Mouse (Mus musculus) granulocyte monocyte progenitor cell, adult 5-6 weeks (primary cell): ENCODE measurements at regions not wholly inside any gene's neighbourhood (a gene's known extent, or its start where the extent isn't known, plus 50 kb on each side); places are given as distances from the start of the nearest gene placed in this dataset.
A peak's percentile ranks its signal among the peaks of the same experiment; 100 is the strongest.

Experiments used
- ATAC-seq: replicated peaks from 2 replicates; pipeline ENCODE4 v1.8.0; 2016; ENCODE audit warnings: mild to moderate bottlenecking, moderate TSS enrichment, inconsistent platforms; ENCODE audit not compliant: poor library complexity, severe bottlenecking

DNA sequence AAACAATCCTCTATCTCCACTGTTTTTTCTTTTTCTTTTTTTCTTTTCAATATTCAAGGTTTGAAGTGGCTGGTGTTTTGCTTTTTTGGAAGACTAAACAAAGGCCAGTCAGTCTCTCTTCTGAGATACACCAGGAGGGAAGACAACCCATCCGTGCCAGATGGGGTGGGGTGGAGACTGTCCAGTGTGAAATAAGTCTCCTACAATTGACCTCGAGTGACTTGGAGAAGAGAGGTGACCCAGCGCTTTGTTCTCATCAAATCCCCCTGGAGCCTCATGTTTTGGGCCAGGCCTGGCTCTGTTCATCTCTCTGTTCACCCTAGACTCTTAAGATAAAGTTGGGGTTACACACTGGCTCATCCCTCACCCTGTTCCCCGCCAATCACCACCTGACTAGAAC lies 169.2 kb upstream of the Tbca start:
- ATAC-seq: no peak

- ATAC-seq: peak; percentile 74
Observed at GRCm38 (mm10) chr13:94630055-94630454, 158.7 kb upstream of the Tbca start.

- 0 out of 2 replicates have a peak, but pooled peaks have one; percentile 44 for ATAC-seq
Observed at GRCm38 (mm10) chr13:94630685-94631084, 158.0 kb upstream of the Tbca start.

GRCm38 (mm10) chr13:94632730-94633129 lies 156.0 kb upstream of the Tbca start:
- no peak for ATAC-seq

- no peak for ATAC-seq
Observed at GRCm38 (mm10) chr13:94640336-94640735, 148.4 kb upstream of the Tbca start.

DNA sequence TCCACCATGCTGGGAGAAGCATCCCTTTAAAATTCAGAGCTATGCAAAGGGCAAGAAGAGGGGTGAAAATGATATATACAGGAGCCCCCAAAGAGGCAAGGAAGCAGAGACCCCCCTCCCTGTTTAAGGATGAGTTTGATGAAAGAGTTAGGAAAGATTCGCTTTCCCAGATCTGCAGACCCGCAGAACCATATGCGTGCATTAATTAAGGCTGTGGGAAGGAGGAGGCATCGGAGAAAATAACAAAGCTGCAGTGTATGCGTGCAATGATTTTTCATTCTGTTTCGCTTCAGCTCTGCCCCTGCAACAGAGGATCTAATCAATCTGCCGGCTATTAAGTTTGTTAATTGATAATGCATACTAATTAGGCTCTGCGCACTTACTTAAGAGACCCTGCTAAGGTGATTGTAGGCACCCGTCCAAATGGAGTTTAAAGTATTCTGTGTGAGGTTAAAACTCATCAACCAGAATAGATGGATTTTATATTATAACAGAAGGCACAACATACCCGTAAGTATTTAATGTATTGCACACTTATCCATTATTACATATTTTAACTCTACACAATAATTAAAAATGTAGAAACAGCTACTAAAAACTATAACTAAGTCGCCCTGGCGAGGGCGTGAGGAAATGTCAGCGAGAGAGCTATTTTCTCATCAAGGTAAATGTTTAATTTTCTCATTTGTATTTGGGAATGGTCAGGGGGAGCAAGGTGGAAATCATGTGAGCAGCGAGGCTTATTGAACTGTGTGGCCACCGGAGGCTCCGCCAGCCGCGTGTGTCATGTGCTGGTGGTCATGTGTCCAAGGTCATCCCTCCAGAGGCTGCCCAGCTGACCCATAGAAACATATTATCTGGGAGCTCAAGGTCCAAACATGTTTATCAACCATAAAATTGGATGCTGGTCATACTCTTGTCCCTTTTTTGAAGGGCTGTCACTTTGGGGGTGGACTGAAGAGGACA lies 143.2 kb upstream of the Tbca start:
- no peak for ATAC-seq

- no peak for ATAC-seq
Observed at GRCm38 (mm10) chr13:94646326-94646725, 142.4 kb upstream of the Tbca start.

GRCm38 (mm10) chr13:94646781-94647555 lies 141.7 kb upstream of the Tbca start:
- no peak for ATAC-seq

- ATAC-seq: no peak
Observed at GRCm38 (mm10) chr13:94647566-94647965, 141.1 kb upstream of the Tbca start.

DNA sequence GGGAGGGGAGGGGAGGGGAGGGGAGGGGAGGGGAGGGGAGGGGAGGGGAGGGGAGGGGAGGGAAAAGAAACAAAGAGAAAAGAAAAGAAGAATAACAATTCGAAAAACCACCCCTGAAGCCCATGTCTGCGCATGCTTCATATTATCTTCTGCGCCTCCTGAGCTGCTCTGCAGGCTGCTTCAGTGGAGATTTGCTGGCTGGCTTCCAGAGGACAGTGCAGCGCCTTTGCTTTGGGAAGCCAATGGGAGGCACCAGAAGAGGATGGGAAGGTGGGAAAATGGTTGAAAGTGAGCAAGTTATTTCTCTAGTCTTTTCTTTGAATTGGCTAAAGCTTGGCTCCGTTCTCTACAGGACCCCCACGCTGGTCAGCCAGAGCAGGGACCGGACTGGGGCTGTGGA lies 137.8 kb upstream of the Tbca start:
- no peak for ATAC-seq

DNA sequence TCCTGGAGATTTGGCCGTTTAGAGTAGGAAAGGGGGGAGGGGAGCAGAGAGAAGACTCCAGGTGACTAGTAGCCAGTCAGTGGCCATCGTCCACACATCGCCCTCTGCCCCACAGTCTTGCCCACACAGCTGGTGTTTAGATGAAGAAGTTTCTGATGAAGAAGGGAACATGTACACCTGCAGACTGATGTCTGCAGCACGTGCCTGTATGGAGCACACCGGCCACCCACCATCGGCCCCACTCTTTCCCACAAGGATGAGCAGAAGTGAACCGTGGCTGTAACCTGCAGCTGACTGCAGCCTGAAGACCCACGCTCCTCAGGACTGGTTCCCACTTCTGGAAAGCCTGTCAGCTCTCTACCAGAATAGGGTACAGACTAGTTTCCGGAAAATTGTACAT lies 121.1 kb upstream of the Tbca start:
- no peak for ATAC-seq

- ATAC-seq: no peak
Observed at GRCm38 (mm10) chr13:94668276-94668675, 120.4 kb upstream of the Tbca start.

DNA sequence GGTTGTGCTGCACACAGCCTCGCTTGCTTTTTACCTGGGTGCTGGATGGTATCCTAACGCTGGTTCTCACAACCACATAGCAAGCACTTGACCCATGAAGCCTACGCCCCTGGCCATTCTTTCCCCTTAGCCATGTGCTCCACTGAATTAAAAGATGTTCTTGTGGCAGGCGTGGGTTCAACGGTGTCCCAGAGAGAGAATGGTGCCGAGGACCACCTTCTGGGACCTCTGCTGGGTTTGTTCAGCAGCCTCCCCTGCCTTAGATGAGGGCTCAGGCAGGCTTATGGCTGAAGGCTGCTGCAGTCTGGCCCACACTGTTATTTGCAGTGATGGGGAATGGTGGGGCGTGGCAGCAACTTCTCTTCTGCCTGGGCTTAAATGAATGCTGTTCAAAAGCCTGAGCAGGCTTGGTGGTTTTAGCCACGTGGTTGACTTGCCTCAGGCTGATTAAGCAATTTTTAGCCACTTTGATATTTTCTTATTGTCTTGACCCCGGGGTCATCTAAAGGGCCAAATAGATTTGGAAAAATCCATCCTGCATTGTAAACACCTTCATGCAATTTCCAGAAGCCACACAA lies 119.5 kb upstream of the Tbca start:
- no peak for ATAC-seq

DNA sequence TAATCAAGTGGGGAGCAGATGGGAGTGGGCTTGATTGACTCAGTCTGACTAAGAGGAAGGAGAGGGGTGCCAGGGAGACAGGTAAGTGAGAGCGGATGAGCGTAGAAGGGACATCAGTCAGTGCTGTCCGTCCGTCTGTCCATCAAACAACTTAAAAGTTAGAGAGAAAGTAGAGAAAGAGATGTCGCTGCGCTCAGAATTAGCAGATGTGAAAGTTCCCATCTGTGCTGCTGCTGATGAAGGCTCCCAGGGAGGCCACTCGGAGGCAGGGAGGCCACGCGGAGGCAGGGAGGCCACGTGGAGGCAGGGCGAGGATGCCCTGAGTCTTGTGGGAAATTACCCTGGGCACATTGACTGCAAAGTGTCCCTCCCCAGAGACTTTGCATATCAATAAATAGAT lies 118.4 kb upstream of the Tbca start:
- ATAC-seq: no peak

- ATAC-seq: no peak
Observed at GRCm38 (mm10) chr13:94670961-94671360, 117.7 kb upstream of the Tbca start.

- ATAC-seq: no peak
Observed at GRCm38 (mm10) chr13:94680492-94681168, 108.1 kb upstream of the Tbca start.

DNA sequence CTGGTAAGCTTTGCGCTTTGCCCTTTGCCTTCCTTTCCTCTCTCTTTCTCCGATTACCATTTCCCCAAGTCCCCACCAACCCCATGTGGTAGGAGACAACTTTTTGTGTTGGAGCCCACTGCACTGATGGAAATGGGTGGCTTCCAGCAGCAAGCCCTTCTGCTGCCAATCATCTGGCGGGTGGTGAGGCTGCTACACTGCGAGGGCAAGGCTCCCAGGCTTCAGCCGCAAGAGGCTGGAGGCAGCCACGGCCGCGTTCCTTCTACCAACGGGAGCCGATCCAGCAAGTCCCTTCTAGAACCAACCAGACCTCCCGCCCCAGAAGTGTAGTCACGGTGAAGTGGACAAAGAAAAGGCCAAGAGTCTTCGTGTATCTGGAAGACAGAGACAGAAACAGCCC lies 107.1 kb upstream of the Tbca start:
- no peak for ATAC-seq

DNA sequence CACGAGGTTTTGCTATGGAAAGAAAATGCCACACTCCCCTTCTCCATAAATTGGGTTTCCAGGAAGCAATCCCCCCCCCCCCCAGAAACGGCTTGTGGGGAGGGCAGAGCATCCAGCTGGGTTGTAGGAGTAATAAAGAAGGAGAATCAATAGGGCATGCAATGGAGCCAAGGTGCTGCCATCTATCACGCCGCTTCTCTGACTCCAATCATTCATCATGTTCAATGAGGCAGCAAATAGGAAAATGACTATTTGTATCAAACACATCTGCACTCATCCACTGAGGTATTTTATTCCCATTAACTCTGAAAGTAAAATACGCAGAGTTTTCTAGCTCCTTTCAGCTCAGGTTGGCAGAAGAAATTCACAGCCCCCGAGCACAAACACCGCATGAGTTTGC lies 103.5 kb upstream of the Tbca start:
- ATAC-seq: no peak

GRCm38 (mm10) chr13:94687295-94687694 lies 101.4 kb upstream of the Tbca start:
- no peak for ATAC-seq

DNA sequence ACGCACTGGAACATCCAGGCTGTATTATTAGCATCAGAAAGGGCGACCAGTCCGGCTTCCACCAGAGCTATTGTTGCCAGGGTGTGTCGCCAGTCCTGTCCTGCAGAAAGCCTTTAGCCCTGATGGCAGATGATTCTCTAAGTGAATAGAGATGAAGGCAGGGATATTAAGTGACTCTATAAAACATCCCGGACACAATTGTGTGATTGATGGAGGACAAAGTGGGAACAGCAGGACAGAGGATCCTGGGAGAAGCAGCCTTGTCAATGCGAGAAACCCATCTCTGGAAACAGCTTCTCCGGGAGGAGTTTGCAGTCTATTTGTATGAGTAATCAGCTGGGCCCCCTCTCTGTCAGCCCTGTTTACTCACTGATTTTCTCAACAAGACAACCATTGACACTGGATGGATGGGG lies 82.1 kb upstream of the Tbca start:
- no peak for ATAC-seq
